Mouse (Mus musculus) lung, adult 2 months (tissue): ENCODE results near the gene Trp53rka.

Experiments
- CTCF ChIP-seq: fragments of 200-500 bp; IDR thresholded peaks from 2 replicates; pipeline ENCODE4 v1.5.1; 2011; ENCODE audit warnings: mild to moderate bottlenecking, low read length, control low read depth; ENCODE audit not compliant: insufficient read depth
- POLR2A ChIP-seq: fragments of 200-500 bp; IDR thresholded peaks from 2 replicates; pipeline ENCODE4 v1.6.1; 2011; ENCODE audit warnings: low read depth, mild to moderate bottlenecking, control low read depth, low read length, borderline replicate concordance; ENCODE audit errors: extremely low read depth

GRCm38 (mm10) chr2:165493587-165494210 lies 575 bp upstream of the Trp53rka start:
- TF ChIP-seq CTCF (no peak), POLR2A (no peak)
